Mouse (Mus musculus) heart, postnatal 0 days (tissue): ENCODE measurements around the gene Tgfb1.

ENCODE experiments used
- CTCF ChIP-seq: IDR thresholded peaks from 2 replicates; pipeline ENCODE4 v1.5.1; 2016; ENCODE audit warnings: antibody characterized with exemption, control low read depth, low read depth
- EP300 ChIP-seq: IDR thresholded peaks from 2 replicates; pipeline ENCODE4 v1.6.1; 2016; ENCODE audit warnings: antibody characterized with exemption, low read depth

- no peak for TF ChIP-seq CTCF
- no peak for TF ChIP-seq EP300
These were observed 5.2 kb upstream of the Tgfb1 start for GRCm38 (mm10) chr7:25681341-25682231.
